Mouse (Mus musculus) bone marrow, adult 2 months (tissue): ENCODE measurements around the gene Rab11b.

ENCODE experiments used
- CTCF ChIP-seq: fragments of 200-500 bp; IDR thresholded peaks from 2 replicates; pipeline ENCODE4 v1.5.1; 2011; ENCODE audit warnings: low read length, control low read depth; ENCODE audit not compliant: control insufficient read depth, insufficient read depth
- POLR2A ChIP-seq: fragments of 200-500 bp; IDR thresholded peaks from 2 replicates; pipeline ENCODE4 v1.6.1; 2011; ENCODE audit warnings: low read depth, mild to moderate bottlenecking, control low read depth, low read length, borderline replicate concordance; ENCODE audit not compliant: control insufficient read depth

DNA sequence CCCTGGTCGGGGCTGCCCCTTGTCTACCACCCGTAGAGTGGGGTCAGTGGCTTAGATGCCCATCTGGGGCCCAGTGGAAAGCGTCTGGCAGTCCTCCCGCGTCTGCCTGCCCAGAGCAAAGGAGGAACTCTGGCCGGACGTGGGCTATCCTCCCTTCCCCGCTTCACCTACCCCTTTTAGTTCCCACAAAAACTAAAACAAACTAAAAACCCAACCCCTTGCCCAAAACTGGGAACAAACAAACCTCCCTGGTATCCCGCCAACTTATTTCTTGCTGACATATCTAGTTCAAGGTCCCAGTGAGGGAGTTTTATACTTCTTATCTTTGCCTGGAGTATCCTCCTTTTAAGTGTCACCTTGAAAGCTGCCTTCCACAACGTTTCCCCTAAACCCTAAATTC, 47.9 kb upstream of the Rab11b start:
- TF ChIP-seq CTCF: no peak
- no peak for TF ChIP-seq POLR2A
